Mouse (Mus musculus): ENCODE data around the gene Rnf138rt1. TPM values are rescaled to one million over a fixed set of nuclear protein-coding genes. Genes with fewer than 3 reads are reported as not detected.

The Rnf138rt1 gene
- polyA plus RNA-seq, 1 experiment: not detected

DNA sequence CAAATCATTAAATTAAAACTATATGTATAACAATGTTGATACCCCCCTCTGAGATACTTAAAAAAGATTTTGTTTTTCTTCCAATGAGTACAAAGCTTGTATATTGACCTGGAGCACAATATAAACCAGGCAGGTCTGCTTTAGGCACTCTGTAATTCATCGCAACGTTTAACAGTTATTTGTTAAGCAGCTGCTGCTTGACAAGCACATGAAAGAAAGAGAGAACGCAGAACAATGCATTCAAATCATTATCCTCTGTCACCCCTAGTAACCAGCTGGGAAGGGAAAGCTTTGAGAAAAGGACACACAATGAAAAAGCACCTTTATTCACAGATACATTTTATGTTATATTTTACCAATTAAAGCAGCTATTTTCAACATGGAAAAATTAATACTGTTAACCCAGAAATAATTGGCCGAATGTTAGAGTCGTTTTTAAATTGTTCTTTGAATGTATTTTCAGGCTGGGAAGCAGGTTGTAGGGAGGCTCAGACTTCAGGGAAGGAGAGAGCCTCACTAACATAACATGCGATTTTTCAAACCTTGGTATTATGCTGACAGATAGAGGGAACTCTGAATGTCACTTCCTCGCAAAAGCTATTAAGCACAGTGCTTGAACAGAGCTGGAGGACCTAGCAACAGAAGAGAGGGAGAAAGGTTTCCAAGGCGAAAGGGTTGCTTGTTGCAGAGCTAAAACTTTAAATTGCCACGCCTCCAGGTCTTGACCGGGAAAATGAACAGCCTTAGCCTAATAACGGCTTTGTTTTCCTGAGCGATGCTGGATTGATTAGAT is 38.1 kb downstream of the Rnf138rt1 start:
- Histone ChIP-seq H3K36me3 (replicated peaks; ENCODE audit: low read length) (no peaks in the 10 kb centered on the region), H3K9me3 (no peaks in the 10 kb centered on the region), H3K4me3 (replicated peaks) (no peak overlapping the region), H3K27me3 (replicated peaks) (peaks cover 5% of the 10 kb centered on the region), H3K4me1 (no peaks in the 10 kb centered on the region)
- TF ChIP-seq GATA1 (IDR thresholded peaks at IDR 0.05; ENCODE audit: borderline replicate concordance, low read length): no peak
- TF ChIP-seq FLI1 (IDR thresholded peaks at IDR 0.05; ENCODE audit: low read length): no peak

DNA sequence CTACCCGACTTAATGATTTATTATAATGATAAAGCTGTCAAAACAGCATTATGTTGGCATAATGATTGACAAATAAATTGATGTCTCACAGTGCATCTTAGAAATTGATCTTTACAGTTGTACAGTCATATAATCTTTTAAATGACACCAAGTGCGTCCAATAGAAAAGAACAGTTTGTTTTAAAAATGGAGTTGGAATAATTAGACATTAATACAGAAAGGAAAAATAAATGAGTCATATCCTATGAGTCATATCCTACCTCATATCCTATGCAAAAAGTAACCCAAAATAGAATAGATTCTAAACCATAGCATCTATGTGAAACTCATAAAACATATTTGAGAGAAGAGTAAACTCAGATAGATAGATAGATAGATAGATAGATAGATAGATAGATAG is 40.5 kb downstream of the Rnf138rt1 start:
- no peaks in the 10 kb centered on the region for H3K9me3 ChIP-seq
- no peak for TF ChIP-seq GATA1 (IDR thresholded peaks at IDR 0.05; ENCODE audit: borderline replicate concordance, low read length)
- TF ChIP-seq FLI1 (IDR thresholded peaks at IDR 0.05; ENCODE audit: low read length): no peak

More for the DNA sequence above, 40.5 kb downstream of the Rnf138rt1 start:
- Histone ChIP-seq H3K27me3 (replicated peaks) (peaks cover 5% of the 10 kb centered on the region), H3K36me3 (replicated peaks; ENCODE audit: low read length) (no peaks in the 10 kb centered on the region), H3K4me3 (replicated peaks) (no peak overlapping the region), H3K4me1 (no peaks in the 10 kb centered on the region)

Other genes with a start within 250 kb of the Rnf138rt1 start
- gene Grpr, start 211.7 kb downstream of the Rnf138rt1 start, polyA plus RNA-seq (2012; ENCODE audit: insufficient read depth, low replicate concordance): not detected in 2 replicates
- gene Ap1s2, start 147.7 kb upstream of the Rnf138rt1 start, polyA plus RNA-seq (2012; ENCODE audit: insufficient read depth, low replicate concordance): 2.6 TPM in 1 of 2 replicates, not detected in the other
- gene Zrsr2, start 197.3 kb upstream of the Rnf138rt1 start, polyA plus RNA-seq (2012; ENCODE audit: insufficient read depth, low replicate concordance): 8.8 and 38.4 TPM in 2 replicates